Comparison of ENCODE assay signal across 14 mouse cellular contexts in the genomic region with DNA sequence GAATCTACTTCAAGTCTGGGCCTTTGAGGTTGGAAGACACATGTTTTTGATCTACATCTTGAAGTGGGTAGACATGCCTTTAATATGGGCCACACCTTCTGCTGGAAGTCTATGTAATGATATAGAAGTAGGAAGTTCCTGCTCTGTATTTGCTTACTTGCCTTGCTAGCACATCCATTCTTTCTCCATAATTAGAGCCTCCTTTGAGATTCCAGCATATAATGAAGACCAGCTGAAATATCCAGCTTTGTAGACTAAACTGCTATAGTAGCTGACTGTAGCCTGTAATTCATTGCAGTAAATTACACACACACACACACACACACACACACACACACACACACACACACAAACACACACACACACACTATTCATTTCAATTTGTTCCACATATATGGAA.
"Had no signal": no experiment of that assay in that cellular context is flagged by ENCODE, and none has a peak within 500 bp of the region (broad histone marks: within the 10 kb centered on the region; RNA-seq: fewer than 3 reads in every experiment).

No protein-coding gene starts in this region.

- H3K36me3 ChIP-seq: neural tube, embryonic 15.5 days; stomach, embryonic 15.5 days had no signal

- H3K27ac ChIP-seq: neural tube, embryonic 15.5 days; stomach, embryonic 15.5 days; stomach, postnatal 0 days had no signal

- H3K4me1 ChIP-seq: neural tube, embryonic 15.5 days; stomach, embryonic 15.5 days had no signal

- H3K9ac ChIP-seq: neural tube, embryonic 15.5 days; stomach, embryonic 15.5 days had no signal

- DNase-seq: retina, postnatal 1 day; right cerebral cortex, postnatal 14 days; right cerebral cortex, postnatal 25 days; right cerebral cortex, postnatal 4 days; spleen, adult 18-20 months; thymus, adult 18-20 months; thymus, adult 2 months; thymus, postnatal 14 days; thymus, postnatal 25 days; thymus, postnatal 36 days; thymus, postnatal 4 days had no signal

- H3K27me3 ChIP-seq: neural tube, embryonic 15.5 days; stomach, embryonic 15.5 days had no signal

- H3K4me3 ChIP-seq: neural tube, embryonic 15.5 days; stomach, embryonic 15.5 days had no signal

- H3K4me2 ChIP-seq: neural tube, embryonic 15.5 days; stomach, embryonic 15.5 days had no signal

- H3K9me3 ChIP-seq: neural tube, embryonic 15.5 days; stomach, embryonic 15.5 days had no signal
